Mouse (Mus musculus): Measurements from ENCODE around the gene Gm11114.

DNA sequence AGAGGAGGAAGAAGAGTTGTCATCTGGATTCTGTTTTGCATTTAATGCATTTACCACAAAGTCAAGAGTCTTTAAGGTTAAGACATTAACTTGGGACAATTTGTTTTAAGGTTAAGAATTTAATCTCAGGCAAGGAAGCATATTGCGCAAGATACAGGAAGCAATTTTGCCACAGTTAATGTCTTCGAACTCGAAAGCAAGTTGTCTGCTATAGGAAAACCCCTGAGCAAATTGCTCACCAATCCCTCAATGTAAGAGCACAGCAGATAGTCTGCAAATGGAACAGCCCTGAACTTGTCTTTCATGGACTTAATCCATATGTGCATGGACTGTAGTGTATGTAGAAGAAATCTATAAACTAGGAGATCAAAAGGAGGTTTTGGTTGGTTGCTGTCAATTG, 9.2 kb upstream of the Gm11114 start:
- no peak for TF ChIP-seq EP300 (IDR thresholded peaks at IDR 0.05; ENCODE audit: low read depth)
- TF ChIP-seq CTCF (IDR thresholded peaks at IDR 0.05; ENCODE audit: low read depth) = no peak
